Mouse (Mus musculus): ENCODE data around the gene Slc25a10.

The Slc25a10 gene

DNA sequence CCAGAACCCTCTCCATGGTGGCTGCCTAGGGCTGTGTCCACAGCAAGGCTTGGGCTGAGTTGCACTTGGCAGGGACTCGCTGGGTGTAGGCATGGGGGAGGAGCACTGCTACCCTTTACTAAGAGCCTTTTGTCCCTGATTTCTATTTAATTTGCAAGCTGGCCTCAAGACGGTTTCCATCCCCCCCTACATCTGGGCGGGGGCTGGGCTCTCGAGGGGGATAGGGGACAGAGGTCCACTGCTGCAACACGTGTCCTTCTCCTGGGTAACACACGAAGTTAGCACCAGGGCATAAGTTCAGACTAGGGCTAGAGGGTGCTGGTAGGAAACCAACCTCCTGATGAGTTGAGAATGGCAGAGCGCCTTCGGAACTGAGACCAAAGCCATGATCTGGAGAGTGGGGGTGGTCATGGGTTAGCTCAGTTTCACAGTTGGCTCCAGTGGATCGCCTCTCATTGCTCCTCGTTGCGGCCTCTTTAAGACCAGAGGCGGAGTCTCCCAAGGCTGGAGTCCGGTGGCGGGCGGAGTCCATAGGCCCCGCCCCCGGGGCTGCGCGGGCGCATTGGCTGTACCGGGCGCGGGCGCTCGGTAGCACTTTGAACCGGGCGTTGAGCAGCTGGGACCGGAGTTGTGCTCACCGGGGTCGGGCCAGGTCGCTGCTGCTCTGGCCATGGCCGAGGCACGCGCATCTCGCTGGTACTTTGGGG is at the start of gene Slc25a10:
Gene Slc25a10, plus strand, starts transcription at position 524 of the 707 bp plus-strand sequence.
- DNase-seq (ENCODE audit: low read depth, low spot score), result peak; percentile 88

DNA sequence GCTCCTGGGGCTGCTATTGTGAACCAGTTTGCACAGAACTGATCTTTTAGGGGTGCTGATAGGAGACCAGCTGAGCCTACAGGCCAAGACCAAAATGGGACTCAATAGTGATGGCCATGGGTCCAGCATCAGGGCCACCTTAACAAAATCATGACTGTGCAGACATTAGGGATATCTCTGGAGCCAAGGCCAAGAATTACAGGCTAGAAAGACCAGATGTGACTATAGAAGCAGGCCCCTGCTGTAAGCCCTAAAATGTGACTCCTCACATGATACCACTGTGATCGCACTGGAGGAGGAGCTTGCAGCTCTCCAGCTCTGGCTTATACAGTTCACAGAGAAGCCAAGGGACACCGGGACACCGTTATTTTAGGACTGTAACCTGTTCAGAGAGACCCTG is 49.3 kb upstream of the Slc25a10 start, which contains the start of gene Tspan10:
Gene Tspan10, plus strand, starts transcription at position 301 of the 400 bp plus-strand sequence.
- no peak for DNase-seq (ENCODE audit: low read depth, low spot score)

DNA sequence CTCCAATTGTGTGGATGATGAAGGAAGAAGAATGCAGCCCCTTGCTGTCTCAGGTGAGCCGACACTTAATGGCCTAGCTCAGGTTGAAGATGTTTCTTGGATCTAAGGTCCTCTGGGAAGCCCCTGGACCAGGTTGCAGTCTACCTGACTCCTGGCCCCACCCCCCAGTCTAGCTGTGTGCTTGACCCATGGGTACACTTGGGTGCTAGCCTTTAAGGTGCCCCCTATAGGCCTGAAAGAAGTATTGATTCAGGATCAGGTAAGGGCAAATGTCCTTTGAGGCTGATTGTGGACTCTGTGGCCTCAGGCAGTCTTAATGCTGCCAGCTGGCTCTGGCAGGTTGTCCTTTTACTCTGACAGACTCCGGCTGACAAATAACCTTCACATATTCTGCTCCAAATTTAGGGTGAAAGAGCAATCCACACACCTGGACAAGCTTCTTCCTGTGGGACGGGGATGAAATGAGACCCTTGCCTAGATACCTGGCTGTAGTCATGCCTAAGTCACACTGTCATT is 48.8 kb upstream of the Slc25a10 start:
- DNase-seq (ENCODE audit: low read depth, low spot score), result no peak

DNA sequence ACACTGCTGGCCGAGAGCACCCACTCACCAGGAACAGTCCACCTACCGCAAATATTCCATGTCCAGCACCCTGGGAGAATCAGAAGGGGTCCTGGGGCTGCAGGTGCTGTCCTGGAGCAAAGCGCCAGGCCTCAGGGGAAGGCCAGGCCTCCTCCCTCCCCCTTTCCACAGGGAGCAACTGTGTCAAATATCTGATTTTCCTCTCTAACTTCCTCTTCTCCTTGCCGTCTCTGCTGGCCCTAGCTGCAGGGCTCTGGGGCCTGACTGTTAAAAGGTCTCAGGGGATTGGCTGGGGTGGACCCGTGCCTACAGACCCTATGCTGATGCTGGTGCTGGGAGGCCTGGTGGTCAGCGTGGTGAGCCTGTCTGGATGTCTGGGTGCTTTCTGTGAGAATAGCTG is 47.5 kb upstream of the Slc25a10 start:
- no peak for DNase-seq (ENCODE audit: low read depth, low spot score)

DNA sequence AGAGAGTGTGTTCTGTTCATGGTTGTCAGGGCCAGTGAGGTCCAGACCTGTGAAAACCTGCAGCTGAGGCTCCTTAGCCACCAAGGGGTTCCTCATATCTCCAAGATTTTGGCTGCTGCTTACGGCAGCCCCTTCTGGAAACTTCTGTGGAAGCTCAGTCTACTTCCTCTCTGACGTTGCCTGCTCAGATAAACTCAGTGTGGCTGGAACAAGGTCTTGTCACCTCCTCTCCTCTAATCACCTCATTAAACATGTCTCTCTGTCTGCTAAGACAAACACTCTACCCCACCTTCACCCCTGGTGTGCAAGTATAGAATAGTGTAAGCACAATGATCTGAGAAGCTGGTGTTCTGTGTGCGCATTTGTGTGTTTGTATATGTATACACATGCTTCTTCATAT is 46.2 kb upstream of the Slc25a10 start:
- DNase-seq (ENCODE audit: low read depth, low spot score), result no peak

DNA sequence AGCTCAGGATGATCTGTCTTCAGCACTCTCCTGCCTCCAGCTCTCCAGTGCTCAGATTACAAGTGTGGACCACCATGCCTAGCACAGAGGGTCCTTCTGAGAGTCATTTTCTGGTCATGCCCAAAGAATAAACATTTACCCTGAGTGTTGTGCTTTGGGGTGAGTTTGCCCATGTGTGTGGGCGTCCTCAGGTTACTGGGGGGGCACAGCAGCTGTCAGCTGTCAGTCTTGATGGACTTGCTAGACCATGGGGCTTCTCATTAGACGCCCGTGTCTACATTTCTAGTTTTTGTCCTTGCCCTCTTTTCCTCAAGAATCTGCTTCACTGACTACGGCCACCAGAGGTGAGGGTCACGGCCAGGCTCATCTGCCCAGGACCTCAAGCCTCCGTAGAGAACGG is 44.5 kb upstream of the Slc25a10 start:
- no peak for DNase-seq (ENCODE audit: low read depth, low spot score)

DNA sequence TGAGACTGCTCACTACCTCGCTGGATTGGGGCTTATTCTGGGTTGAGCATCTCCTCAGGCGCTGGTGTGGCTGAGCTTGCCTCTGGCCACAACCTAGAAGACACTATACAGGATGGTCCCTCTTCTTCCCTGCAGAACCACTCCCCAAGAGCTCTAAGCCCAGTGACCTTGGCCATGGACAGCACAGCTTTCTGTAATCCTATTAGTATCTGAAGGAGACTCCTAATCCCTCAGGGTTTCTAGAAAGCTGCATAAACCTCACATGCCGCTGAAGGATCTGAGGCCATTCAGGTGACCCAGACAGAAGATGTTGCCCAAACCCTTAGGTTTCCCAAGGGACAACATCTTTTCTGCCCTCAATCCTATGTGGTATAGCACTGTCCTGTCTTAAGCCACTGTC is 39.4 kb upstream of the Slc25a10 start:
- no peak for DNase-seq (ENCODE audit: low read depth, low spot score)

DNA sequence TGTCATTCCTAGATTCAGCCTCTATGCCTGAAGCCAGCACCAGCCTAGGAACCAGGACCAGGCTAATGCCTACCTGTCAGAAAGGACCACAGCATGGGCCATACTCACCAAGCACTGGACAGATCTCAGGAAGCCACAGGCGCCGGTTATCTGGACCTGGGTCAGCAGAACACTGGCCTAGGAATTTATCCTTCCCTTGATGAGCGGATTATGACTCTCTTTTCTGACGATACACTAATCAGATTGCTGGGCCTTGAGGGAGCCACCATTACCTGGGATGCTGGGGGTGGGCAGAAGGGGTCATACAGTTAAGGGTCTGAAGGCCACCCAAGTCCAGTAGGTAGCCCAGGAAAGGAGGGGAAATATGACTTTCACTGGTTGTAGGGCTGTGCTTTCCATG is 38.3 kb upstream of the Slc25a10 start, which contains the start of gene Pde6g:
Gene Pde6g, minus strand, starts transcription at position 195 of the 400 bp plus-strand sequence.
- no peak for DNase-seq (ENCODE audit: low read depth, low spot score)

DNA sequence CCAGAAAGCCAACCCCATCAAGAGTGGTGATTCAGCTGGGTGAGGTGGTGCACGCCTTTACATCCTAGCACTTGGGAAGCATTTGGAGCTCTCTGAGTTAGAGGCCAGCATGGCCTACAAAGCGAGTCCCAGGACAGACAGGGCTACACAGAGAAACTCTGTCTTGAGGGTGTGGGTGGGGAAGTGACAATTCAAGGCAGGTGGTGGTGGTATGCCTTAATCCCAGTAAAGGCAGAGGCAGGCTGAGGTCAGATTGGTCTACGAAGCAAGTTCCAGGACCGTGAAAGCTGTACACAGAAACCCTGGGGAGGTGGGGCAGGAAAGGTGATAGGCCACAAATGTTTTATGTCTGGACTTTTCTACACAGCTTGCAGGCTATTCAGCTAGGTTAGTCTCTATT is 36.7 kb upstream of the Slc25a10 start:
- DNase-seq (ENCODE audit: low read depth, low spot score), result no peak

DNA sequence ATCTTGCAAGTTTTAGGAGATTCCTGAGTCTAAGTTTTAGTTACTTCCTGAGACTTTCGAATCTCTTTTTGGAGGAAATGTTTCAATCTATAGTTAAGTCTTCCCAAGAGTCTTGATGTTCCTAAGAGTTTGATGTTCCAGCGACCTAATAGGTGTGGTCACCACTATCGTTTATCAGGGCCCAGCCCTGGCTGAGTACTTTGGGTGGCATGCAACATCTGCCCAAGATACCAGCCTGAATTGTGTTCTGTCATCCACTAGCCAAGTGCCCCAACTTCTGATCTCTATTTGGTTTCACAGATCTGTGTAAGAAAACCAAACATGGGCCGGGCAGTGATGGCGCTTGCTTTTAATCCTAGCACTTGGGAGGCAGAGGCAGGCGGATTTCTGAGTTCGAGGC is 36.2 kb upstream of the Slc25a10 start:
- no peak for DNase-seq (ENCODE audit: low read depth, low spot score)

DNA sequence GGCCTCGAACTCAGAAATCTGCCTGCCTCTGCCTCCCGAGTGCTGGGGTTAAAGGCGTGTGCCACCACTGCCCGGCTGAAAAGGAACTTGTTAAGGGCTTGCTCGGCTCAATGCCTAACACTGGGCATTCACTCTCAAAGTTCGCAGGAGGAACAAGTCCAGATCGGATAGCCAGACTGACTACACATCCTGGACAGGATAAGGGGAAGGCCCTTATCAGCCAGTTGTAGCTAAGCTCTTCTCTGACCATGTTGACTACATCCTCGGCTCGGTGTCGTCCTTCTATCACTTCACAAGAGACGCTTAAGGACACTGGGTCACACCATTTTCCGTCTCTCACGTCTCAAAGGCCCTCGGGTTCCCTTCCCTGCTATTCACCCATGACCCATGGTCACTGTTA is 34.3 kb upstream of the Slc25a10 start:
- no peak for DNase-seq (ENCODE audit: low read depth, low spot score)

DNA sequence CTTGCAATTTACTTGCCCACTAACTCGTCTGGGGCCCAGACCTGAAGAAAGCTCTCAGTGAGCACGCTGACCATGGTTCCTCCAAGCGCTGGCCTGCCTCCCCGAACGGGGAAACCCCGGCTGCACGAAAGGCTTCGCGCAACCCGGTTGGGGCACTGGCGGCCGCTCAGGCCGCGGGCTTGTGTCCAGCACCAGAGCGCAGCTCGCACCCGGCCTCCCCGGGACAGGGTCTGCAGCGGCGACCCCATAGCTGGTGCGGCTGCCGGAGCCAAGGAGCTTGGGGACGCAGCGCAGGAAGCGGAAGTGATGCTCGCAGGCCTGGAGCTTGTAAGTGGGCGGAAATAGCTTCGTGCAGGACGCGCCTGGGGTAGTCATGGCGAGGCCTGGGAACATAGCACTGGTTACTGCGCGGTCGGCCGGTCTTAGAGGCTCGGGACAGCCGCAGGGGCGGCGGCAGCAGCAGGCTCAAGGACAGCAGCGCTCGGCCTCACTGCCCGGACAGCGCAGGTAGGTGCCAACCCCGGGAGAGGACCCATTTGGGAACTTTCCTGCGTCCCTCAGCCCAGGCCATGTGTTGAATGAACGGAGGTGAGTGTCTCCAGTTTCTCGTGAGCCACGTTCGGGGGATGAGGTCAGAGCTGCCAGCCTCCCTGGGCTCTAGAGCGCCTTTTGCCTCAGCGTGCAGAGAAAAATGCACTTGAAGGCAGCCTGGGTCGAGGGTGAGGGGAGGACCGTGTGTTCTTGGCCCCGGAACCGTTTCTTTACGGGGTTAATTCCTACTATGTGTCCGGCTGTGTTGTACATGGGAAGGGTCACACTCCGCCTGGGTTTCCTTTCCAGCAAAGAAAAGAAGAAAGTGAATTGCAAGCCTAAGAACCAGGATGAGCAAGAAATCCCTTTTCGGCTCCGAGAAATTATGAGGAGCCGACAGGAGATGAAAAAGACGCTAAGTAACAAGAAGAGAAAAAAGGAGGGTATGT is 33.6 kb upstream of the Slc25a10 start, which contains the start of the genes Oxld1 and Ccdc137:
Gene Oxld1, minus strand, starts transcription at position 297 of the 980 bp plus-strand sequence.
Gene Ccdc137, plus strand, starts transcription at position 344 of the 980 bp plus-strand sequence.
- DNase-seq (ENCODE audit: low read depth, low spot score), result peak; percentile 90

DNA sequence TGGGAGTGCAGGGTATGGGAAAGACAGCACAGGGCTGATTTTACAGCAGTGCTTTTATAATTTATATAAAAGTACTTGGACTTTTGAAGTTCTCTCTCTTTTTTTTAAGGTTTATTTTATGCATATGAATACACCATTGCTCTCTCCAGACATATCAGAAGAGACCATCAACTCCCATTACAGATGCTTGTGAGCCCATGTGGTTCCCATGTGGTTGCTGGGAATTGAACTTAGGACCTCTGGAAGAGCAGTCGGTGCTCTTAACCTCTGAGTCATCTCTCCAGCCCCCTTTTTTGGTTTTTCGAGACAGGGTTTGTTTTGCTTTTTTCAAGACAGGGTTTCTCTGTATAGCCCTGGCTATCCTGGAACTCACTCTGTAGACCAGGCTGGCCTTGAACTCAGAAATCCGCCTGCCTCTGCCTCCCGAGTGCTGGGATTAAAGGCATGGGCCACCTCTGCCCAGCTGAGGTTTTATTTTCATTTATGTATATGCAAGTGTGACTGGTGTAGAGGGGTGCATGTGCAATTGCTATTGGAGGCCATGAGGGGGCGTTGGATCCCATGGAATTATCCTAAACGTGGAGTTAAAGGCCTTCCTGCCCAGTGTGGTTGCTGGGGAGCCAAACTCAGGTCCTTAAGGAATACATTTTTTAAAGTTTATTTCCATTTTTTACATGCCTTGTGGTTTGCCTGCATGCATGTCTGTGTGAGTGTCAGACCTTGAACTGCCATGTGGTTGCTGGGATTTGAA is 32.6 kb upstream of the Slc25a10 start:
- DNase-seq (ENCODE audit: low read depth, low spot score), result peak; percentile 64

DNA sequence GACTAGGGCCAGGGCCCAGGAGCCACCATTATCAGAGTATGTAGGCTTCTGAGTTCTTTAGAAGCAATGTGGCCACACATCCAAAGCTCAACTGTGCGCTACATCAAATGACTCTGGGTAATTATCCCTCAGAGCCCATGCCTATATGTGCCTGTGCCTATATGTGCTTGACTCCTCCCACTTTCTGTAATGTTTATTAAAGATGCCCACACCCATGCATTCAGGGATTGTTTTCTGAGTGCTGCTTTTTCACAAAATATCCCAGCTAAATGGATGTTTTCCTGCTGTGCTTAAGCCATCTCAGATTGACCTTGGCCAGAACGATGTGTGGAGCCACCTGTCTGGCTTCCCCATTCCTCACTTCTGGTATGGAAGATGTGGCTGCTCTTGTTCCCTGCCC is 28.1 kb upstream of the Slc25a10 start:
- DNase-seq (ENCODE audit: low read depth, low spot score), result no peak

DNA sequence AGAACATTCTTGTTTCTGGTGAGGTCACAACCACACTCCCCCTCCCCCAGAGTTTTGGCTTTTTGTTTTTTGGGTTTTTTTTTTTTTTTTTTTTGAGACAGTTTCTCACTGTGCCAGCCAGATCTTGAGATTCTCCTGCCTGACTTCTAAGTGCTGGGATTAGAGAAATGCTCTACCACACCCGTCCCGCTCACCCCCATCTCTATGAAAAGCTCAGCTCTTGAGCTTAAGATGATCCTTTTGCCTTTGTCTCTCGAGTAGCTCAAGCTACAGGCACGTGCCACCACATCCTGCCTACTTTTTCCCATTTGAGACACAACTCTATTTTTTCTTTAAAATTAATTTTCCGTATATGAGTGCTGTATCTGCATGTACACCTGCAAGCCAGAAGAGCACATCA is 27.3 kb upstream of the Slc25a10 start:
- no peak for DNase-seq (ENCODE audit: low read depth, low spot score)

DNA sequence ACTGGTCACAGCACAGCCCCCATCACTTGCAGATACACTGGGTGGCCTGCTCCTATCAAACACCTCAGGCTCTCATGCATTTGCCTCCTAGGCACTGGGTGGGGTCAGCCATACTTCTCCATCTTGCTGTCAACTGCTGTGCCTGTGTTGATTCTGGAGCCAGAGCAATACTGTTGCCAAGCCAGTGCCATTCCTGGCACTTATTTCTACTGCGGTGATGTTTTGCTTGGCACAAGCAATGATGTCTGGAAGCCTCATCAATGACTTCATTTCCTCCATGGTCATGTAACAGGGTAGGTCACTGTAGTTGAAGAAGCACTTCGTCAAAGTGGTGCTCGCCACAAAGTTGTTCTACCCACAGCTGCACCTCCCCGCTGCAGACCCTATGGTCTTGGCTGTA is 26.1 kb upstream of the Slc25a10 start:
- DNase-seq (ENCODE audit: low read depth, low spot score), result peak; percentile 66

DNA sequence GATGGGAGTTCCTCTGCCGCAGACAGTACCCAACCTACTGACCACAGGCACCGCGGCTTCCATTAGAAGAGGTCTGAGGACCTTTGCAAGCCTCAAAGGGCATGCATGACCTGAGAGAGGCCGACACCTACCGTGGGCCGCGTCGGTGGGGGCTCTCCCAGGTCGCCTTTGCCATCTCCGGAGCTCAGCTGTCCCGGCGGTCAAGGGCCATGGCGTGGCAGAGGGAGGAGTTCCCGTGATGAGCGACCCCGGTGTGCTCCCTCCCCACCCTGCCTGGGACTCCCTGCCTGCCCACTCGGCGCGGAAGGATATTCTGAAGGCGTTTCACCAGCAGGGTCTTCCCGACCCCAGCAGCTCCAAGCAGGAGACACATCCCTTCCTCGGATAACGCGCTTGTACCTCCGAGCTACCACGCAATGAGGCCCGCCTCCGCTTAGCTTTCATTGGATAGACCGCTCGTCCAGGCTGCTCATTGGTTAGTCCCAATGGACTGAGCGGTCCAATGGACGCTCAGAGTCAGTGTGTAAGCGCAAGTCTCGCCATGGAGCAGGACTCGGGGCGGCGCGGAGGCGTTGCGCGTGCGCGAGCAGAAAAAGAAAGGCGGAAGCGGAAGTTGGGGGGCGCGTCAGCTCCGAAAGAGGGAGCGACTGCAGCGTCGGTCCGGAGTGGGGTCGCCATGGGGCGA is 24.4 kb upstream of the Slc25a10 start, which contains the start of gene Arl16:
Gene Arl16, minus strand, starts transcription at position 557 of the 685 bp plus-strand sequence.
- peak; percentile 99 for DNase-seq (ENCODE audit: low read depth, low spot score)

DNA sequence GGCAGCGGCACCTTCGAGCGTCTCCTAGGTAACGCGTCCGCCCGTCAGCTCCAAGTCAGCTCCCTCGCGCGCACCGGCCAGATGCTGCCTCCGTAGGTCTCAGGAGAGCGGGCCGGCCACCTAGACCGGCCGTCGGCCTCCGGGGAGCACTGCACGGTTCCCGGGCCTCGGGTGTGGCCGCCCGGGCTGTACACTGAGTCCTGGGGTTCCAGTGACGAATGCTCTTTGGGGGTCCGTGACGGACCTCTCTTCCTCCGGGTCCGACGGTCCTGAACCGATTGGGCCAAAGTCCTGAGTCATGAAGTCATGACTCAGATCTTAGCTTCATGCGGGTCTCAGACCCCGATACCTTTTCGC is 23.9 kb upstream of the Slc25a10 start:
- no peak for DNase-seq (ENCODE audit: low read depth, low spot score)

DNA sequence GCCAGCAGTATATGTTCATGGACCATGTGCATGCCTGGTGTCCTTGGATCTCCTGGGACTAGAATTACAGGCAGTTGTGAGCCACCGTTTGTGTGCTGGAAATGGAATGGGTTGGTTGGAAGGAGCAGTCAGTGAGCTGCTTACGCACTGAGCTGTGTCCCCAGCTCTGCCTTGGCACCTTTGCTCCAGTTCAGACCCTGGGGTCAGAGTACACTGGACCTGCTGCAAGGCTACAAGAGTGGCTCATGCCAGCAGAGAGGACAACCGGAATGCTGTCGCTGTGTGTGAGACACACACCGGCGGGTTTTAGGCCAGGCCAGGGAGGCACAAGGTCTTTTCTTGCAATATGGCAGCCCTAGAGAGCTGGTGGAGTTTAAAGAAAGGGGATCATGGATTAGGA is 19.6 kb upstream of the Slc25a10 start:
- DNase-seq (ENCODE audit: low read depth, low spot score), result no peak

DNA sequence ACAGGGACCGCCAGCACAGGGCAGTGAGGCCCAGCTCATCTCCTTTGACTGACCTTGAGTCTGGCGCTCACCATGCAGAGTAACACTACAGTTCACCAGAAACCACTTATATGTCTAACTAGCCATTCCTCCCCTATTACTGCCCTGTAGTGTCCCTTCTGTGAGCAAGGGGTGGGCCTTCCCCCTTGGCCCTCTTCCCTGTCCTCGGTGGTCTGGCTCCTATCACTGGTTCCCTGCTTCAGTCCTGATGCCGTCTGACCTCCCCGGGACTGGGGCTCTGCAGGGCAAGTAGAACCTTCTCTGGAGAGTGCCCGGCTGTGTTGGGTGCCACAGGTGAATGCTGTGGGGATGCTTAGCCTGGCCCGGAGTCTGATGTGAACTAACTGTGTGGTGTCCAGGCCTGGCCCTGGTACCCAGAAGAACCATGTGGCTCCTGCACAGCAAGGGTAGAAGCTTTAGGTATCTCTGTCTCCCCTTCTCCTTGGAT is 8.1 kb upstream of the Slc25a10 start:
- no peak for DNase-seq (ENCODE audit: low read depth, low spot score)
